Mouse (Mus musculus): ENCODE results near the gene Spc24.
A peak's percentile ranks its signal among the peaks of the same experiment; 100 is the strongest.

The Spc24 gene

GRCm38 (mm10) chr9:21749382-21750118 is 10.6 kb downstream of the Spc24 start:
- DNase-seq (ENCODE audit: low spot score in 2 of 2) = no peak

- no peak for DNase-seq (ENCODE audit: low spot score in 2 of 2)
These were observed 11.6 kb downstream of the Spc24 start for GRCm38 (mm10) chr9:21748491-21748890.

GRCm38 (mm10) chr9:21748033-21748432 is 12.1 kb downstream of the Spc24 start:
- no peak for DNase-seq (ENCODE audit: low spot score in 2 of 2)

GRCm38 (mm10) chr9:21747238-21747774 is 12.8 kb downstream of the Spc24 start:
- DNase-seq (ENCODE audit: low spot score in 2 of 2) = no peak

- DNase-seq (ENCODE audit: low spot score in 2 of 2) = no peak
These were observed 18.6 kb downstream of the Spc24 start for GRCm38 (mm10) chr9:21741514-21741913.

GRCm38 (mm10) chr9:21740427-21740826 is 19.7 kb downstream of the Spc24 start:
- no peak for DNase-seq (ENCODE audit: low spot score in 2 of 2)

- DNase-seq (ENCODE audit: low spot score in 2 of 2) = no peak
These were observed 21.3 kb downstream of the Spc24 start for GRCm38 (mm10) chr9:21738776-21739175.

- no peak for DNase-seq (ENCODE audit: low spot score in 2 of 2)
These were observed 22.9 kb downstream of the Spc24 start for GRCm38 (mm10) chr9:21737188-21737587.

GRCm38 (mm10) chr9:21736580-21736979 is 23.5 kb downstream of the Spc24 start:
- DNase-seq (ENCODE audit: low spot score in 2 of 2) = no peak

- no peak for DNase-seq (ENCODE audit: low spot score in 2 of 2)
These were observed 25.0 kb downstream of the Spc24 start for GRCm38 (mm10) chr9:21735126-21735525.

- DNase-seq (ENCODE audit: low spot score in 2 of 2) = no peak
These were observed 26.1 kb downstream of the Spc24 start for GRCm38 (mm10) chr9:21733989-21734388.

GRCm38 (mm10) chr9:21733446-21733845 is 26.7 kb downstream of the Spc24 start:
- no peak for DNase-seq (ENCODE audit: low spot score in 2 of 2)

GRCm38 (mm10) chr9:21732288-21732687 is 27.8 kb downstream of the Spc24 start:
- DNase-seq (ENCODE audit: low spot score in 2 of 2) = no peak

GRCm38 (mm10) chr9:21729264-21729663 is 30.8 kb downstream of the Spc24 start:
- no peak for DNase-seq (ENCODE audit: low spot score in 2 of 2)

- no peak for DNase-seq (ENCODE audit: low spot score in 2 of 2)
These were observed 31.8 kb downstream of the Spc24 start for GRCm38 (mm10) chr9:21728261-21728832.

- DNase-seq (ENCODE audit: low spot score in 2 of 2) = no peak
These were observed 33.7 kb downstream of the Spc24 start for GRCm38 (mm10) chr9:21726218-21726975.

GRCm38 (mm10) chr9:21725224-21726121 is 34.6 kb downstream of the Spc24 start:
- no peak for DNase-seq (ENCODE audit: low spot score in 2 of 2)

GRCm38 (mm10) chr9:21724147-21724536 is 36.0 kb downstream of the Spc24 start:
- DNase-seq (ENCODE audit: low spot score in 2 of 2) = peak; percentile 88 to 89

- peak; percentile 76 to 81 for DNase-seq (ENCODE audit: low spot score in 2 of 2)
These were observed 36.5 kb downstream of the Spc24 start, which contains the start of gene Ldlr for GRCm38 (mm10) chr9:21723377-21724146. Ldlr (plus strand) TSS chr9:21723483.

- no peak for DNase-seq (ENCODE audit: low spot score in 2 of 2)
These were observed 39.1 kb downstream of the Spc24 start for GRCm38 (mm10) chr9:21721036-21721435.

- DNase-seq (ENCODE audit: low spot score in 2 of 2) = no peak
These were observed 43.1 kb downstream of the Spc24 start for GRCm38 (mm10) chr9:21717015-21717414.

Measured in frontal cortex, postnatal 14 days (tissue).